Comparison of ENCODE assay signal across 9 mouse cellular contexts in the genomic region with DNA sequence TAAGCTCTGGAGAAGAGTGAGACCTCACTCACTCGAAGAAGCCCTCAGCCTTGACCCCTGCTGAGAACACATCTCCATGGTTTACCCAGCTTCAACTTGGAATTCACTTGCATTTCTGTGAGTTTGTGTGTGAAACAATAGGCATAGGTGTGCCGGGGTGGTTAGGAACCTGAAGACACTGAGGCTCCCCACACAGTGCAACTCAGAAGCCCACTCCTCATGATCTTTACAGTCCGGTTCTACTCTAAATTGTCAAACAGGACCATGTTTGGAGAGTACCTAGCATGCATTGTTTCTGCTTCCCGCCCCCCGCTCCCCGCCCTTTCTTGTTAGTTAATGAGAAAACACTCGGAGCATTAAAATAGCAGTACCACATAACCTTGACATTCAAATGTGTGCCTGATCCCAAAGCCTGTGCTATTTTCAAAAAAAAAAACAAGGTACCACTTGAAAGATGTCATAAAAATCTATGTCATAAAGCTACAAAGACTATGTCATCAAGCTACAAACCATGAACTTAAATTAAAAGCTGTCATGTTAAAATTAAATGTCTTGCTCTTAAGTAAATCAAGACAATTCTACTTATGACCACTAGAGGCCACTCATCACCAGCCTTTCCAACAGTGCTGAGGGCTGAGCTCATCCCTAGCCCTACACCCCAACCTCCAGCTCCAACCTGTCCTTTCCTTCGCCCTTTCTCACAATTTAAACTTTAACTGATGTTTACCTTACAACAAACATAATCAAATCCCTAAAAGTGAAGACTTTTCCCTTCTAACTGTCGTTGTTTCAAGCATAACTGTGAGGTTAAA. TPM values are rescaled to one million over a fixed set of nuclear protein-coding genes. Genes with fewer than 3 reads are reported as not detected.
A peak's percentile ranks its signal among the peaks of the same experiment; 100 is the strongest.
DNase-seq lines count a peak whose midpoint lies in the region; ATAC-seq lines count a peak whose summit lies in the region.
"Had no signal": no experiment of that assay in that cellular context is flagged by ENCODE, and none has a peak within 500 bp of the region (broad histone marks: within the 10 kb centered on the region; RNA-seq: fewer than 3 reads in every experiment).

No protein-coding gene starts in this region.

- DNase-seq in kidney, adult 18-20 months, result peak; percentile 7
- peak; percentile 42 for DNase-seq in CD4-positive helper T cell, adult 2 months (ENCODE audit: low read depth, low spot score)
- peak; percentile 56 for DNase-seq in adrenal gland, postnatal 14 days
- DNase-seq in embryo, embryonic 11.5 days (ENCODE audit: low read depth, low spot score), result peak; percentile 29
- DNase-seq in yolk sac, embryonic 10.5 days (ENCODE audit: low spot score), result peak; percentile 13

- ATAC-seq in kidney, embryonic 14.5 days (ENCODE audit: low FRiP score, low TSS enrichment), result no peak; the same call in 1 of the 2 replicates
- ATAC-seq in hindbrain, embryonic 15.5 days (ENCODE audit: low FRiP score, low read depth), result peak; percentile 84
- peak; percentile 87 for ATAC-seq in megakaryocyte, adult 5-6 weeks (ENCODE audit: poor library complexity, severe bottlenecking)

- H3K4me2 ChIP-seq in kidney, embryonic 14.5 days (replicated peaks; ENCODE audit: low read depth, low read length), result no peak overlapping the region
- H3K4me2 ChIP-seq in hindbrain, embryonic 15.5 days, result no peak overlapping the region
- H3K4me2 ChIP-seq: embryonic facial prominence, embryonic 15.5 days had no signal

- WGBS in kidney, embryonic 14.5 days, result 46% methylated on average over 9 of the region's 9 CpGs
- 48% methylated on average over 9 of the region's 9 CpGs for WGBS in hindbrain, embryonic 15.5 days

- H3K36me3 ChIP-seq in kidney, embryonic 14.5 days (ENCODE audit: control insufficient read depth, insufficient read depth, low read length), result no peaks in the 10 kb centered on the region
- no peaks in the 10 kb centered on the region for H3K36me3 ChIP-seq in hindbrain, embryonic 15.5 days
- H3K36me3 ChIP-seq: embryonic facial prominence, embryonic 15.5 days had no signal

- no peak overlapping the region for H3K27ac ChIP-seq in kidney, embryonic 14.5 days (ENCODE audit: low read depth, low read length)
- H3K27ac ChIP-seq in hindbrain, embryonic 15.5 days (replicated peaks), result no peak overlapping the region
- H3K27ac ChIP-seq: embryonic facial prominence, embryonic 15.5 days had no signal

- no peaks in the 10 kb centered on the region for H3K9me3 ChIP-seq in kidney, embryonic 14.5 days (ENCODE audit: control insufficient read depth, low read length)
- H3K9me3 ChIP-seq in hindbrain, embryonic 15.5 days, result no peaks in the 10 kb centered on the region
- H3K9me3 ChIP-seq: embryonic facial prominence, embryonic 15.5 days had no signal

- H3K4me3 ChIP-seq in kidney, embryonic 14.5 days (ENCODE audit: low read length), result no peak overlapping the region
- no peak overlapping the region for H3K4me3 ChIP-seq in hindbrain, embryonic 15.5 days
- H3K4me3 ChIP-seq: embryonic facial prominence, embryonic 15.5 days had no signal

- no peaks in the 10 kb centered on the region for H3K27me3 ChIP-seq in kidney, embryonic 14.5 days (ENCODE audit: control insufficient read depth, insufficient read depth, low read length)
- no peaks in the 10 kb centered on the region for H3K27me3 ChIP-seq in hindbrain, embryonic 15.5 days
- H3K27me3 ChIP-seq: embryonic facial prominence, embryonic 15.5 days had no signal

- H3K9ac ChIP-seq in kidney, embryonic 14.5 days (ENCODE audit: low read depth, low read length), result no peak overlapping the region
- H3K9ac ChIP-seq in hindbrain, embryonic 15.5 days, result no peak overlapping the region
- H3K9ac ChIP-seq: embryonic facial prominence, embryonic 15.5 days had no signal

- no peaks in the 10 kb centered on the region for H3K4me1 ChIP-seq in kidney, embryonic 14.5 days (ENCODE audit: control insufficient read depth, insufficient read depth, low read length)
- no peaks in the 10 kb centered on the region for H3K4me1 ChIP-seq in hindbrain, embryonic 15.5 days (replicated peaks)
- H3K4me1 ChIP-seq: embryonic facial prominence, embryonic 15.5 days had no signal

RNA-seq across cellular contexts. Expression of a gene that starts 19.8 kb away (rescaled TPM):
- polyA plus RNA-seq in kidney, embryonic 14.5 days (2014; fragmentation: Nextera tagmentation; extraction: Ambion mirVana), result 4.4 and 4.8 TPM in 2 replicates
- total RNA-seq in adrenal gland, postnatal 14 days (2021), result 0.85 and 1.4 TPM in 2 replicates
- 16.6 and 17.3 TPM in 2 replicates for polyA plus RNA-seq in hindbrain, embryonic 15.5 days (2015; fragmentation: Nextera tagmentation; extraction: Ambion mirVana)
- total RNA-seq in megakaryocyte, adult 5-6 weeks (2015), result not detected in 2 replicates
- total RNA-seq in megakaryocyte, adult 5-6 weeks (2017), result not detected in 2 replicates

RNA-seq across cellular contexts. Expression of a gene that starts 24.7 kb away (rescaled TPM):
- 63.0 and 72.4 TPM in 2 replicates for polyA plus RNA-seq in kidney, embryonic 14.5 days (2014; fragmentation: Nextera tagmentation; extraction: Ambion mirVana)
- total RNA-seq in adrenal gland, postnatal 14 days (2021), result 44.0 and 53.1 TPM in 2 replicates
- polyA plus RNA-seq in hindbrain, embryonic 15.5 days (2015; fragmentation: Nextera tagmentation; extraction: Ambion mirVana), result 68.3 and 69.9 TPM in 2 replicates
- total RNA-seq in megakaryocyte, adult 5-6 weeks (2015), result 27.2 and 27.6 TPM in 2 replicates
- 50.4 and 59.9 TPM in 2 replicates for total RNA-seq in megakaryocyte, adult 5-6 weeks (2017)
